Mouse (Mus musculus) left cerebral cortex, postnatal 10 days (tissue): Measurements from ENCODE around the gene Shpk. TPM values are rescaled to one million over a fixed set of nuclear protein-coding genes. Genes with fewer than 3 reads are reported as not detected.
A peak's percentile ranks its signal among the peaks of the same experiment; 100 is the strongest.

Experiments used
- DNase-seq, 2 experiments: peaks; one replicate each; pipeline ENCODE4 v3.0.0; 2021 to 2022; ENCODE audit warnings: low spot score in 2 of 2, mixed read lengths in 1 of 2; ENCODE audit errors: extremely low spot score in 1 of 2
- intact Hi-C: fragments of 180-260 bp; cut with DNase I; formaldehyde crosslinking; loops from one replicate; pipeline ENCODE4 v1.15.1; 2025
- total RNA-seq, 2 experiments: library from RNA; stranded (reverse); gene quantifications; 2 replicates each; pipeline ENCODE4 v1.2.3; 2021

The Shpk gene
- 1 to 10 TPM; 2.1 to 3.0 TPM for total RNA-seq

DNA sequence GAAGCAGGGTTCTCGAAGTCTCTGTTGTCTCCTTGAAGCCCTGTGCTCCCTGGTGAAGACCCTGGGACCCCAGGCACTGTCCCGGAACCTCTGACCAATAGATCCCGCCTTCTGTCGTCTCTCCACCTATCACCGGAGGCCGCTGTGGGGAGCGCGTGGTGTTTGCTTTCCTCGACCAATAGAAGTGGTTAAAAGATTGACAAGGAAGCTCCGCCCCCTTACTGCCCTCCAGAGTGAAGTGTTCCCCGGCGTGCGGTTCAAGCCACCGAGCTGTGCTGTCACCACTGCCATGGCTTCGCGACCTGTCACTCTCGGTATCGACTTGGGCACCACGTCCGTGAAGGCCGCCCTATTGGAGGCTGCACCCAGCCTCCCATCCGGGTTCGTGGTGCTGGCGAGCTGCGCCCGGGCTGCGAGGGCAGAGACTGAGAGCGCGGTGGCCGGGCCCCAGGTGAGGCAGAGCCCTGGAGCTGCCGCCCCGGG, at the start of gene Shpk:
TSS of gene Shpk (plus strand) at position 231 of the 483 bp plus-strand sequence.
- intact Hi-C loops: no loop called here
- peak; percentile 96 for DNase-seq

GRCm38 (mm10) chr11:73155071-73155470, 44.2 kb upstream of the Shpk start:
- intact Hi-C loops: no loop called here
- DNase-seq: no peak

- intact Hi-C loops: no loop called here
- peak in 1 of 2 experiments; percentile 57 for DNase-seq
These were observed 39.1 kb upstream of the Shpk start, which contains the start of gene P2rx5 for GRCm38 (mm10) chr11:73159957-73160810. Gene P2rx5 (plus strand): TSS chr11:73160421.

- DNase-seq: no peak
- intact Hi-C loops: no loop called here
These were observed 38.5 kb upstream of the Shpk start for GRCm38 (mm10) chr11:73160811-73161200.

GRCm38 (mm10) chr11:73161616-73162015, 37.6 kb upstream of the Shpk start:
- intact Hi-C loops: no loop called here
- no peak for DNase-seq

DNA sequence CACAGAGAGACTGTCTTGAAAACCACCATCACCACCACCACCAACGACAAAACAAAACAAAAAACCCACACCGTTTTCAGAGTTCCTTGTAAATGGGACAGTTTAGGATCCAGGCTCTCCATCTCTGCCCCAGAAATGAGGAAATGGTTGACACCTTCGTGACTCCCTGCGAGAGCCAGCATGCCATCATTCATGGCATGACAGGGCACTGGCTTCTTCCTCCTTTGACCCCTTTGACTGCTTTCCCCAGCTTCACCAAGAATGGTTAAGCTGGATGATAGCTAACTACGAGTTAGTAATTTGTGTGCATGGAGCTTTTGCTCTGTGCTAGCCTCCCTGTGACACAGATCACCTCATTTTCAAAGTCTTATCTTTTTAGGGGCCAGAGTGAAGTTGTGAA, 37.0 kb upstream of the Shpk start:
- DNase-seq: no peak
- intact Hi-C loops: no loop called here

DNA sequence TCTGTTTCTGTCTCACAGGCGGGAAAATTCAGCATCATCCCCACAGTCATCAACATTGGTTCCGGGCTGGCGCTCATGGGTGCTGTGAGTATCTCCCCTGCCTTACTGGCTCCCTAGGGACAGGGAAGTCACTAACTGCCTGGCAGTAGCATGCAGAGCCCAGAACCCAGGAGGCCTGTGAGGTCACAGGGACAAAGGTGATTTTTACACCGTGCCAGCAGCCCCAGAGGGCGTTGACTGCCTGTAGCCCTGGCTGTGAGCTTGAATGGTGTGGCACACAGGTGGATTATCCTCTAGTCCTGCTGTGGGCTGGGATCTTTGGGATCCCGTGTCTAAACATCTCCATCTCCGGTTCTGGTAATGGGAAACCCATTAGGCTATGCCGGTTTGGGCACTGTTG, 31.2 kb upstream of the Shpk start:
- no peak for DNase-seq
- intact Hi-C loops: no loop called here

GRCm38 (mm10) chr11:73168576-73168975, 30.7 kb upstream of the Shpk start:
- intact Hi-C loops: no loop called here
- no peak for DNase-seq

- peak in 1 of 2 experiments; percentile 69 for DNase-seq
- intact Hi-C loops: no loop called here
These were observed 30.0 kb upstream of the Shpk start for GRCm38 (mm10) chr11:73169231-73169630.

DNA sequence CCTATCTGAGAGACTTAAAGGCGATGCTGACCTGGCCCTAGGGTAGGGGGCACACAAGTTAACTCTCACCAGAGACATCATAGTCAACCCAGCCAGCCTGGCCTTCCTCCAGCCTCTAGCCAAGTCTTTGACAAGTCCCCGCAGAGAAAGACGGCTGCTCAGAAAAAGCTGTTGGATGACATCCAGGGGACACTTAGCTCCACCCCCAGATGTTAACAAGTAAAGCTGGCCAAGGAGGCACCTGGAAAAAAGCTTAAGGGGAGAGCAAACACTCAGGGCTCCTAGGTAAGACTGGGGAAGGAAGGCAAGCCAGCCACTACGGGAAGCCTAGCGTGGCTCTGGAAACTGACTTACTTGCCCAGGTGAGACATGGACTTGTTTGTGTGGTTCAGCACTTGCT, 27.1 kb upstream of the Shpk start:
- intact Hi-C loops: no loop called here
- DNase-seq: peak in 1 of 2 experiments; percentile 74

- intact Hi-C loops: no loop called here
These were observed 23.6 kb upstream of the Shpk start for GRCm38 (mm10) chr11:73175612-73176011.

GRCm38 (mm10) chr11:73176186-73176585, 23.1 kb upstream of the Shpk start:
- no peak for DNase-seq
- intact Hi-C loops: no loop called here

More at GRCm38 (mm10) chr11:73175612-73176011, 23.6 kb upstream of the Shpk start:
- DNase-seq: no peak

GRCm38 (mm10) chr11:73176608-73177508, 22.4 kb upstream of the Shpk start, which contains the start of the genes Emc6 and Tax1bp3:
Gene Emc6 (minus strand): TSS chr11:73177037.
Gene Tax1bp3 (plus strand): TSS chr11:73177083.
- DNase-seq: peak; percentile 93 to 98
- intact Hi-C loops: no loop called here

DNA sequence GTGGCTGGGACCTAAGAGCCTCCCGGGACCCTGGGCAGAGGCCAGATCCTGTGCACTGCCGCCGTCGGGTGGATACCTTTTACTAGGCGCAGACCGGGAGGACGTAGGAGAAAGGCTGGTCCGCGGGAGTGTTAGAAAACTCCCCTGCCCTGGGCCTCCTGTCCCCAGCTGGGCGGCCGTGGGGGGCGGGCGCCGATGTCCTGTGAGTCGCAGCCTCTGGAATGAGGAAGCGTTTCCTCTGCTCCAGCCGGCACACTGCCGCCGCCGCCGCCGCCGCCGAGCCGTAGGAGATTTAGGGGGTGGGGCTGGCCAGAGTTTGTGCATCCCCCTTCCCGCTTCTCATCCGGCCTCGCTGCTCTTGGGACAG, 21.8 kb upstream of the Shpk start:
- intact Hi-C loops: no loop called here
- peak in 1 of 2 experiments; percentile 92 for DNase-seq

DNA sequence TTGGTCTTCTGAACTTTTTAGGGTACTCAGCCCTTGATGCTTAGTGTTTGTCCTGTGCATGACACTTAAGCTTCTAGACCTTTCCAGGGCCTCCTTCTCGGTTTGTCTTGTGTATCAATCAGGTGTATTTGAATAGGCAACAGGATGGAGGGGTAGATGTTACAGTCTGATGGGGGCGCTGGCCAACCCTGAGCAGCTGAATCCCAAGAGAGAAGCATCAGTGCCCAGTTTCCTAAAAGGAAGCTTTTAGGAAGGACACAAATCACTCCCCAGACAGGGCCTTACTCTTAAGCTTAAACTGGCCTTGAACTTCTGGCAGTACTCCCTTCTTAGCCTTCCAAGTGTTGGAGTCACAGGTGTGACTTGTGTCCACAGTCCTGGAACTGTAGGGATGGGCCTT, 21.4 kb upstream of the Shpk start:
- DNase-seq: no peak
- intact Hi-C loops: no loop called here

DNA sequence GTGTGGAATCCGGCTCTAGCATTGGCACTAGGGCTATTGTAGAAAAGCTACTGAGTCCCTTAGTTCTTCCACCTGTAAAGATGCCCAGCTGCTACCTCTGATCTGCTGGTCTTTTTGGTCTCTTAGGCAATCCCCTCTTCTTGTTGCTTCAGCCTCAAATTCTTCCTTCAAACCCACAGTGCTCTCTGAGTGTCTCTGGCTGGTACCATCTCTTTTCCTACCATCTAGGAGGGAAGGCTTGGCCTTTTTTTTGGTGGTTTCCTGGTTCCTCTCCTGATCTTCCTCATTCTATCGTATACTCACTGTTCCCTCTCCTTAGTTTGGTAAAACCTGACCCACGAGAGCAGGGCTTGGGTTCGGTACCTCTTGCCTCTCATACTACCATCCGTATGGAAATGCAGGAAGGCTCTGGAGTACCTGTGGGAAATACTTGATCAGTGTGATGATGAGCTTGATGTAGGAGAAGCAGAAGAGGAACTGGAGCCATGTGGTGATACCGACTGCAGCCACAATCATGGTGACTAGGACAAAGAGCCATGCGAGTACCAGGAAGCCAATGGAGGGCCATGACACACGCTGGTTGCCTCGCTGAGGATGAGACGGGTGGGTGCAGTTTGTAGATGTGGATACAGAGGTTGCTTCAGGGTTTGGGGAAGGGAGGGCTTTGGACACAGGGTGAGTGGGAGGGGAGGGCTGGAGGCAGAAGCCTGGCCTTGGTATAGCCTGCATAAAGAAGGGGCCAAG, 13.2 kb upstream of the Shpk start:
- peak in 1 of 2 experiments; percentile 10 for DNase-seq
- intact Hi-C loops: no loop called here

DNA sequence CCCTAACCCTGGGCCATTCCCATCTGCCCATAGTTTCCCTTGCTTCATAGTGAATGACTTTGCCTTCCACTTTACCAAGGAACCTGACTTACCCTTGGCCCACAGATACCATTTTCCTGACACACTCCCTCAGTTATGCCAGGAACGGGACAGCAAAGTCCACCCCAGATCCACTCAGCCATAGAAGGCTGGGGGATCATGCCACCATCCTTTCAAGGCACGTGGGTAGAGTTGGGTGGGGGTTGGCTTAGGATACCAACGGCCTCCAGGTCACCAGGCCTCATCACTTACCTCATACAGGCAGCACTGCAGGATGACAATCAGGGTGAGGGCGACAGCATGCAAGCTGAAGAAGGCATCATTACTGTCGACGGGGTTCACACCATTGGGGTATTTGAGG, 12.0 kb upstream of the Shpk start:
- no peak for DNase-seq
- intact Hi-C loops: no loop called here

DNA sequence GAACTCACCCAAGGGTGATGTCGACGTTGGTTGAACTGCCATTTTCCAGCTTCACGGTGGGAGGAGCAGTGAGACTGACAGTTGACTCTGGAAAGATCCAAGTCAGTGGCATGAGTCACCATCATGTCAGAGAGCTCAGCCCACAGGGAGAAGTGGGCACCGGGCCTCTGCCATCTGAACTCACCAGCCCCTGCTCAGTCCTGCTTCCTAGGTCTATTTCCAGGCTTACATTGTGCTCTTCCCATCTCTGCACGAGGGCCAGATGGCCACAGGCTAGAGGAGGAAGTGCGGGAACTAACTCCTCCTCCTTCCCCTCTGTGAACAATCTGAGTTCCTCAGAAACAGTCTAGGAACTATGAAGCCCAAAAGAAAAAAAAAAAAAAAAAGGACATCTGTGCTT, 6.2 kb upstream of the Shpk start:
- intact Hi-C loops: no loop called here
- peak in 1 of 2 experiments; percentile 40 for DNase-seq

DNA sequence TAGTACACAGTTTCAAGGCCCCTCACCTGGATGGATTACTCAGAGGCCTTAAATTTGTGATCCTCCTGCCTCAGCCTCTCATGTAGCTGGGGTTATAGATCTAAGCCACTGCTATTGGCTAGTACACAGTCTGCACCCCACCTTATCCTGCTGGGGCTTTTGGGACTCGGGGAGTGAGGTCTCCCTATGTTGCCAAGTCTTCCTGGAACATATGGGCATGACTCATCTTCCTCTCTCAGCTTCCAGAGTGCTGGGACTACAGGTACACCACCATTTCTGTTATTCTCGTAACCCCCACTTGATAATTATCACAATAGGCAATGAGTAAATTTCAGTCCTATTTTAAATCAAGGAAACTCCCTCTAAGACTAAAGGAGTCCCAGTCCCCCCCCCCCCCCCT, 4.8 kb upstream of the Shpk start:
- intact Hi-C loops: no loop called here
- DNase-seq: no peak
